Mouse (Mus musculus) megakaryocyte, embryonic 14.5 days (primary cell): ENCODE results near the gene Tnks1bp1.

Source experiments
- FLI1 ChIP-seq: IDR thresholded peaks from 2 replicates; pipeline ENCODE4 v1.6.1; 2012; ENCODE audit warnings: low read length, inconsistent platforms, mixed read lengths
- GATA1 ChIP-seq: IDR thresholded peaks from 3 replicates; pipeline ENCODE4 v1.6.1; 2012; ENCODE audit warnings: mixed read lengths, low read length, inconsistent platforms, borderline replicate concordance

DNA sequence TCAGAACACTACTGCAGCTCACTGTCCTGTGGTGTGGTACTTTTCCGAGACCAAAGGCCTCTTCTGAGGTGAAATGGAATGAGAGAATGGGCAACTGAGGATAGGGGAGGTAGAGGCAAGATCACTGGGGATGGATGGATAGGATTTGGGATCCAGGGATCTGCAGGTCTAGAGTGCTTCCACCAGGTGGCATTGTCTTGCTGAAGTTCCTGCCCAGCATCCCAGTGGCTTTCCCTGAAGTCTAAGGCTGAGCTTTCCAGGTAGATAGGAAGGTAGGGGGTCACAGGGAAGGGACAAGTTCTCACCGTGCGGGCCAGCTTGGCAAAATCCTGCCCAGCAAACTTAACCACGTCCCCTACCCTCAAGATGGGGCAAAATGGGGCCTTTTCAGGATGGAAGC, 25.8 kb upstream of the Tnks1bp1 start:
- TF ChIP-seq FLI1 (no peak), GATA1 (no peak)
